Mouse (Mus musculus) ovary, adult 10 weeks (tissue): ENCODE results near the gene 9130409I23Rik. TPM values are rescaled to one million over a fixed set of nuclear protein-coding genes. Genes with fewer than 3 reads are reported as not detected.

Experiments
- polyA plus RNA-seq: library from polyadenylated mRNA; stranded (reverse); fragments of 350-450 nt; fragmentation: Illumina TruSeq; extraction: RNeasy Lipid Tissue Mini Kit (QIAGEN cat#74804); gene quantifications from one replicate; pipeline ENCODE4 v1.2.3, GENCODE M21; 2014

Gene 9130409I23Rik
- 3.3 TPM for polyA plus RNA-seq

GRCm38 (mm10) chr1:181050937-181051336 lies at the start of gene 9130409I23Rik:
9130409I23Rik (plus strand) TSS chr1:181051237.

GRCm38 (mm10) chr1:181020756-181021487 lies 30.1 kb upstream of the 9130409I23Rik start, which contains the start of gene Ephx1:
Ephx1 (minus strand) TSS chr1:181020904.

Other genes with a start within 250 kb of the 9130409I23Rik start
- gene H3f3a, start 237.3 kb upstream of the 9130409I23Rik start, polyA plus RNA-seq = 2,896 TPM
- 39.5 TPM for gene Sde2, start 200.1 kb upstream of the 9130409I23Rik start, polyA plus RNA-seq
- 0.54 TPM for gene Lefty2, start 158.1 kb upstream of the 9130409I23Rik start, polyA plus RNA-seq
- 0.71 TPM for gene Pycr2, start 146.9 kb upstream of the 9130409I23Rik start, polyA plus RNA-seq
- gene Lefty1, start 116.2 kb upstream of the 9130409I23Rik start, polyA plus RNA-seq = 0.29 TPM
- gene Tmem63a, start 108.9 kb upstream of the 9130409I23Rik start, polyA plus RNA-seq = 2.7 TPM
- gene Ephx1, start 30.3 kb upstream of the 9130409I23Rik start, polyA plus RNA-seq = 93.1 TPM
- 36.6 TPM for gene Nvl, start 93.0 kb downstream of the 9130409I23Rik start, polyA plus RNA-seq
- gene Cnih4, start 93.5 kb downstream of the 9130409I23Rik start, polyA plus RNA-seq = 290 TPM
- 214 TPM for gene Wdr26, start 160.8 kb downstream of the 9130409I23Rik start, polyA plus RNA-seq